Mouse (Mus musculus): ENCODE results near the gene Agap1.
"Not testable (repeated sequence)": the region's sequence is repeated elsewhere in the genome, so short reads cannot be mapped to it uniquely, and the experiment has no call there.

The Agap1 gene

DNA sequence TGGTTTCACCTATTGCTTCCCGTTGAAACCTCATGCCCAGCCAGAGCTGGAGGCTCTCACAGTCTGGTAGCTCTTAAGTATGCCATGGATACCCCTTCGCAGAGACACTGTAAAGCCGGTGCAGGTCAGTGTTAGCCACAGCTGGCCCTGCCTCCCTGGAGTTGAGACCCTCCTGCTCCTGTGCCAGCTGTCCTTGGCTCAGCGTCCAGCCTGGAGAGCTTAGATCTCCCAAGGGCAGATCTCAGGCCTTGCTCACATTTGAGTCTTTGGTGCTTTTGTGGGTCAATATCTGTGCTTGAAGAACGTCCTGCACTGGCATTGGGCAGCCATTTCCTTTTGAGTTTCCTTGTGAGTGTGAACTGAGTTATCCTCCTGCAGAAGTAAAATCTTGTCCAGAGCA lies 7.3 kb downstream of the Agap1 start:
- DNase-seq: no peak

DNA sequence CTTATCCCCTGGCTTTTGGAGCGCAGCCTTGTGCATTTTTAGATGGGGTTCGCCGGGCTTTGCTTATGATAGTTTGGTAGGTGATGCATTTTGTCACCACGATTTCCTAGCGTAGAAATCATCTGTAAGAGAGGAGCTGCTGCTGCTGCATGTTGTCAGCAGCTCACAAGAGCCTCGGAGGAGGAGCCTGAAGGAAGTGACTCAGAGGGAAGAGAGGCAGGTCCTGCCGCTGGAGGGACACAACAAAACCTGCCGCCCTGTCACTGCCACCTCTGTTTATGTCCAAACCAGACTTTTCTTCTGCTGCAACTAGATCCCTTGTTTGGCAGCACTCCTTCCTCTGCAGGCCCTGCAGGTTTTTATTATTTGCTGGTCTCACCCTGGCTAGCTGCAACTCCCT lies 8.5 kb downstream of the Agap1 start:
- no peak for DNase-seq

DNA sequence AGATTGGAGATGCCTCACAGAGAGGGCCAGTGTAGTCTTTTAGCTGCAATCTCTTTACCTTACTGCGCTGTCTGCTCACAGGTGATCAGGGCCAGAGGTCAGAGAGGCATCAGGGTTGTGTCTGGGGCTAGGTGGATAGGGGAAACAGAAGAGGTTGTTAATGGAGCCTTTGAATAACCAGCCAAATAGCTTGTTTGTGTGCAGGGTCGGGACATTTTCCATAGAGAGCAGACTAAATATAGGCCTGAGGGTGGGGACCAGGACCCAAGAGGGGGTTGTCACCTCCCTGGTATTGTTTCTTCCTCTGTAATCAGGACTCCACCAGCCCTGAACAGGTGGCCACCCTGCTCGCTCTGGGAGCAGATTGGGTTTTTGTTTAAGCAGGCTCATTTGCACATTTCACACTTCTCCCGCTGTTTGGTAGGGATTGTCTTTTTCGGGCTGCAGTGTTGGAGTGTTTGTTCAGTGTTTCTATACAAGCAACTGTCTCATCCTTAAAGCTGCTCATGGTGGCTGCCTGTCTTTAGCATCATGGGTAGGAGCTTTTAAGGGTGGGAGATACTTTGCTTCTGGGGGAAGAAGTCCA lies 10.9 kb downstream of the Agap1 start:
- DNase-seq: peak; percentile 48 to 59

DNA sequence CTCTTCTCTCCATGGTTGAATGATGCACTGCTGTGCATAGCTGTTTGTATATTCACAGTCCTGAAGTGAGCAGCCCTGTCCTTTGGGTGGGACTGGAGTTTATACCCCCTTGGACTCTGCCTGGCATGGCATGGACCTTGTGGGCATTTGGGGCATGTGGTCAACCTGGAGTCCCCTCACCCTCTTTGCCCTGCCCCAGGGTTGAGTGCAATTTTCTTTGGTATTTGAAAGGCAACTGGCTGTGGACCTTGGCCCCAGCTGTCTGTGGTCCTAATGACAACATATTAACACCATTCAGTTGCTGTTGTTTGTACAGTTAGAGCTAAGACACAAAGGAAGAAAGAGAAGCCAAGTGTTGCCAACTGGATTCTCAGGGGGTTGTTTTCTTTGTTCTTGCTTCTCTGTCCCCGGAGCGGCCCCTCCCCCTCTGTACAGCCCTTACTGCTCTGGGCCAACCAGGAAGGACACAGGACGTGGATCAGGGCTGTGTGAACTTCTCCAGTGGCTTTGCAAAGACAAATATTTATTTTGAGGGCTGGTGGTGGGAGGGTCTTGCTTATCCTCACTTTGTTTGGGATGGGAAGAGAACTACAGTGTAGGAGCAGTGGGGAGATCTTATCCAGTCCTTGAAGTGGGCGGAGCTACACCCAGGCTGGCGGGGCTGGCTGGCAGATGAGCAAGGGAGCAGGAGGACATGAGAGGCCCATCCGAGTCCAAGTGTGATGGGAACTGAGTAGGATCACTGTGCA lies 12.9 kb downstream of the Agap1 start:
- peak; percentile 8 to 45 for DNase-seq

DNA sequence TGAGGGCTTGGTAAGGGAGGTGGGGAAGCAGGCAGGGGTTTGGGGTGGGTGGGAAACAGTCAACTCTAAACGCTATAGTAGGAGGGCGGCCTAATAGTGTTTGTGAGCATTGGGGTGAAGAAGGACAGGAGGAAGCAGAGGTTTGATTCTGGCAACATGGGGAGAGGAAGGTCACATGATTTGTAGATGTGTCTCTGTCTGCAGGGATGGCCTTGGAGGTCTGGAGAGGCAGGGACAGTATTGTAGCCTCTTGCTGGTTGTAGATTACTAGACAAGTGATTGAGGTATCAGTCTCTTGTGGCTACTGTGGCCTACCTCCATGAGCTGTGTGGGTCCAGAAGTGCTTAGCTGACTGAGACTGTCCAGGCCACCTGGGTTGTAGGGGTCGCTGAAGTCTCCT lies 13.5 kb downstream of the Agap1 start:
- no peak for DNase-seq

DNA sequence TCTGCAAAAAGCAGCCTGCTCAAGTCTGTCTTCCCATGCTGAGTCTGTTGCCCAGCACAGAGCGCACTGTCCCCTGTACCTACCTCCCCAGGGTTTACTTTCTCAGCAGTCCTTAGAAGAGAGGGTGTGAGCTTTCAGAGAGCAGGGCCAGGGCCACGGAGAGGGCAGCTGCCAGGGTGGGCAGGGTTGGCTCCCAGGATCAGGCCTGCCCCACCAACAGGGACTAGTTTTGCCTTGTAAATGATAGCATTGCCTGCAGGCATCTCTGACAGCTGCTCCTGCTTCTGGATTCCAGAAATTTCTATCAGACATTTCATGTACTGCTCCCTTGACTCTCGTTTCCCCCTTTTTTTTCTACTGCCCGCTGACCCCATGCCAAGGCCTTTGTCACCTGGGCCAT lies 16.8 kb downstream of the Agap1 start:
- no peak for DNase-seq

DNA sequence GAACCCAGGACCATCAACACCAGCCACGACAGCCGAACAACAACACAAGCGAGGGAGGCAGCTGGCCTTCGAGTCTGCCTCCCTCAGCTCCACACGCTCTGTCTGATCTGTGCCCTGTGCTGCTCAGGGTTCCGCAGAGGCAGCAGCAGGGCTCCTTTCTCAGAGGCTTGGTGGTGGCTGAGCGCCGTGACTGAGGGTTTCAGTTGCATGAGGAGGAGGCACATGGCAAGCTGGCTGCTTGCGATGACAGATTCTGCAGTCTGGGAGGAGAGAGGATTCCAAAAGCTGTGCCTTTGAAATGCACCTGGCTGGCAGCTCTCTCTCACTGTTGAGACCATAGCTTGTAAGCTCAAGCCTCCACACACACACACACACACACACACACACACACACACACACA lies 17.3 kb downstream of the Agap1 start:
- peak in 1 of 2 experiments; percentile 51 for DNase-seq

DNA sequence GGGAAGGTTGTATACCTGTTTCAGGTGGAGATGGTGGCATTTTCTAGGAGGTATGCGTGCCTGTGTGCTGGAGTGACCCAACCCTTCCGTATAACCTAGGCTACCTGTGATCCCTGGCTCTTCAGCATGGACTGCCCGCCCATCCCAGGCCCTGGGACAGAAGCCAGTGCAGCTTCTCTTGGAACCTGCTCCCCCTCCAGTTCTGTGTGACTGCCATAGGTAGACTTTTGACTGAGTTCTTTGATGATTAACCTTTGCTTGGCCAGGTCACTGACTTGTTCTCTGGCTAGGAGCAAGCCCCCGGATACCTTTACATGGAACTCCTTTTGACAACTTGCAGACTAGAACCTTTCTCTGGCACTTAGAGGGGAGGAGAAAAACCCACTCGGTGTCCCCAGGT lies 19.3 kb downstream of the Agap1 start:
- DNase-seq: peak in 1 of 2 experiments; percentile 56

DNA sequence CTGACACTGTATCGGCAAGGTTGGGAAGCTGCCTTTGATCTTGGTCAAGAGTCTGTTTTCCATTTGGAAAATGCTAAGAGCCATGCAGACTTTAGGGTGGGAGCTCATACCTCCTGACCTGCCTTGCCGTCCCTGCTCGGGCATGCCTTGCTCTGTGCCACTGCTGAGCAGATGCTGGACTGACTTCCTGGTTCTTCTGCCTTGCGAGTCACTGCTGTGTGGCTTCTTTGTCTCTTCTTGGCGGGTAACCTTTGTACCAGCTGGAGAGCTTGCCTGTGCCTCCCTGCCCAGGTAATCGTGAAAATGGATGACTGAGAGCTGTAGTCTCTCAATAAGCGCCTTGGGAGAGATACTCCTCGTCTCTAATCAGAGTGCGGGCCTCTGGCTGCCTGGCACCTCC lies 20.2 kb downstream of the Agap1 start:
- DNase-seq: no peak

DNA sequence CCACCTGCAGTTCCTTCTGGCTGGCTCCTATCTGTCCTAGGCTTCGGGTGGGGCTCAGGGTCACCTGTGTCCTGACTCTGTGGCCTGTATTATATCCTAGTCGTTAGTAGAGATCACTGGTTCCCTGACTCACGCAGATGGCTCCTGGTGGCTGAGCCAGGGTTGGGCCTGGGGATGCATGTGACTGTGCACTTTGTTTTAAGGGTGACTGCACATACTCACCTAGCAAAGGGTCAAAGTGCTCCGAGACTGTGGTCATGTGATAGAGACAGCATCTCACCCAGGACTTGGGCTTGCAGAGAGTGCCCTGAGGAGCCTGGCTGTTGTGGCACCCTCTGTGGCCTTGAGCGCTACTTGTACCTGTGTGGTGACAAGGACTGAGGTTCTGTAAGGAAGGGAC lies 22.4 kb downstream of the Agap1 start:
- no peak for DNase-seq

DNA sequence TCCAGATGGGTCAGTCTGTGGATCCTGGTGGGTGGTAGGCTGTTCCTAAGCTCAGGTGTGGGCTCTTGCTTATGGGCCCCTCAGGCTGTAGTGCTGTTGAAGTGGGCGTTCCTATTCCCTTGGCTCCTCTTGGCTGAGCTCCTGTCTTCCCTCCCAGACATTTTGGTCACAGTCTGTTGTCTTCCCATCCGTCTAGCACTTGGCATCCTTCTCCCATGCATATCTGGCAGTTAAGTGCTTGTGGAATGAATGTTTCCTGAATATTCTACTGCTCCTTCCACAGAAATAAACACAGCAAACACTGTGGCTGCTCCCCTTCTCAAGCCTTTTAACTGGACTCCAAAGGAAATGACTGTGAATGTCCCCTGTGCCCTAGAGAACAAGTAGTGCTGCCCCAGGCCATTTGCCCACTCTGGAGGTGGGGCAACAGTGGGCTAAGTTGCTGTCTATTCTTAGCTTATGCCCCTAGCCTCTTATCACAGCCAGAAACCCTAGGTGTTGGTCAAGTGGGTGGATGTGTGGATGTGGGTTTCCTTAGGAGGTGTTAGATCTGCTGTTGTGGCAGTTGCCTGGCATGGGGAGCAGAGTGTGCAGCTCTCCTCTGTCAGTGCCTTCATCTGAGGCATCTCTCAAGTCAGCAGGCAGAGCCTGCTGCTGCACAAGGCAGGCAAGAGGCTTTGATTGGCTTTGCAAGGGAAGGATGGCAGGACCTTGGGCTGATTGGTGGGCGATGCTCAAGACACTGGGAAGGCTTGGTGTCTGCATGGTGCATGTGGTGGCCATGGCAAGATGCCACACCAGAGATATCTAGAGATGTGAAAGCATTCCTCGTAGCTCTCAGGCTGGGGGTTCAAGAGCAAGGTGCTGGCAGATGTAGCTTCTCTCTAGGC lies 24.2 kb downstream of the Agap1 start:
- no peak for DNase-seq

DNA sequence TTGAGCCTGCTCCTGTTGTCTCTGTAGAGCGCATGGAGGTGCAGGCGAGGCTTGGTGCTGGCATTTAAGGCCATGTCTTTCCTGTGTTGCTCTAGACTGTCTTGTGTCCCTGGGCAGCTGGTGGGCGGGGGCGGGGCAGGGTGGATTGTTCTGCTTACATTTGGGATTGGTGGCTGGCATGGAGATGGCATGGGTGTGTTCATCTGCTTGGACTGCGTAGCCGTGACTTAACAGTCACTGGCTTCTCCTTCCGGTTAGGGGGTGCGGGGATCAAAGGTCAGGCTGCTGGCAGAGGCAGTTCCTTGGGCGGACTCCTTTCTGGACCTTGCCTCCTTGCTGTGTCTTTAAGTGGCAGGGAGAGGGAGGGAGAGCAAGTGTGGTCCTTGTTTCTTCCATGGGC lies 26.5 kb downstream of the Agap1 start:
- DNase-seq: no peak

DNA sequence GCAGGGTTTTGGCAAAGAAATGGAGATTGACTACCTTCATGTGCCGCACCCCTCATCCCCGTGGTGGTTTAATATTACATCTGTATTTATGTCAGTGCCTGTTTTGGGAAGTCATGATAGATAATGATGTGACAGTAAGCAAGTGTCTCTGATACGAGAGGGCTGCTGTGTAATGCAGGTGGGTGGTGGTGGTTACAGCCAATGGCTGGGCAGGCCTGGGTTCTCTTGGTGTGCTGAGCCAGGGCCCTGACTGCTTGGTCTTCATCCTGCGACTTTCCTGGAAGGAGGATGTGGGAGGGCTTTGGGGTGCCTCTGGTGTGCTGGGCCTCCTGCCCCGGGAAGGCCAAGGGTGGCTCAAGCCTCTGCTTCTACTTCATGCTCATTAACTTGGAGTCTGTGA lies 28.2 kb downstream of the Agap1 start:
- no peak for DNase-seq

DNA sequence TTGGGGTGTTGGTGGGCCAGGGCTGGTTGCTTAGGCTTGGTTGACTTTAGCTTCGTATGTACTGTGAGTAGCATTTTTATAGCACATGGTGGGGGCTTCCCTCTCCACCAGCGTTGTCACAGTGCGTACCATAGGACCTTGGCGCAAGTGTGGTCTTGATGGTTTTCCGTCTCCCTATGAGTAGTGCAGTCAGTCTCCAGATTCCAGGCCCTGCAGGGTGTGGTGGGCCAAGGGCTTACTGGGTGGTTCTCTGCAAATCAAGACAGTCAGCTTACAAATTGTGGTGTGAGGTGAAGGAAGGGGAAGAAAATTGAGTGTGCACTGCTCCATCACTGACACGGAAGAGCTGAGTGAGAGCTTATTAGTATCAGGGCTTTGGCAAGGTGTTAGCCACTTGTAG lies 32.3 kb downstream of the Agap1 start:
- DNase-seq: no peak

DNA sequence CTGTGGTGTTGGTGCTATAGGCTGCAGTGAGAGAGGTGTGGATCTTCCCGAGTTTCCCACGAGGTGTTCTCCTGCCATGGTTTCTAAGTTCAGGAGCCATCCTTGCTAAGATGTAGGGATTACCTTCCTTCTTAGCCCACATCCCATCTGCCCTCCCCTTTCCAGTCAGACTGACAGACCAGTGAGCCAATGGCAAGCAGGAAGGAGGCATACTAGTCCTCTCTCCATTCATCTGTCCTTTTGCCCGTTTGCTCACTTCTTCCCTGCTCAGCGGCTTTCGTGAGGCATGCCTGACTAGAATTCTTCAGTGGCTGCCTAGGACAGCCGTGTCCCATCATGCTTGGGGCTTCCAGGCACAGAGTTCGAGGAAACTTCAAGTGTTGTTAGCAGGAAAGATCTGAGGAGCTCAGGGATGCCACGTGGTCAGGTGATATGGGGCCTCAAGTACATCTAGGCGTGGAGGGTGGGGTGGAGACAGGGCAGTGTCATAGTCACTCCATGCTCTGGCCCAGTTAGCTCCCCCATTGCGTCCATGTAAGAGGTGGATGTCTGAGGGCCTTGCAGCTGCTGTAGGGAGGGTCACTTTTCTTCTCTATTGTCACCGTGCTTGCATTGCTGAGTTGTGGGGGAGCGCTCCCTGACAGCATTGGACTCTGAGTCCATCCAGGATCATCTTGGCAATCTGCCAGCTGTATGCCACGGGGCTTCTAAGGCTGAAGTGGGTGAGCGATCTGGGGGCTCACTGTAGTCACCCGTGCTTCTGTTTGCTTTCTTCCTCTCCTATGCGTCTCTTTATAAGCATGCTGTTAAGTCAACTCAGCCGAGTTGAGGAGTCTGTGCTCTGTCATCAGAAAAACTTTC lies 34.7 kb downstream of the Agap1 start:
- DNase-seq: peak in 1 of 2 experiments; percentile 58

DNA sequence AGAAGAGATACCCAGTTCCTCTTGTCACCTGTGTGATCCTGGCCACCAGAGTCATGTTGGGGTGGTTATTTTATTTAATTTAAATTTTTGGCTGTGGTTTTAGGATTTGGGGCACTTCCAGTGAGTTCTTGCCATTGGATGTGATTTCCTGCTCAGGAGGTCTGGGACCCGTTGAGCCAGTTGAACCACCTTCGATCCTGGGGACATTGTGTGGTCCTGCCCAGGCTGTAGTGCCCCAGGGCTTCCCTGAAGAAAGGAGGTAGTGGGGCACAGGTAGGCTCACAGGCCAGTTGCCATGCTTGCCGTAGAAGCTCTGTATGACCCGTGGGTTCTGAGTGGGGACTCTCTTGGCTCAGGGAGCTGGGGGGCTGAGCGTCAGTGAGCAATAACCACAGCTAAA lies 38.6 kb downstream of the Agap1 start:
- DNase-seq: no peak

DNA sequence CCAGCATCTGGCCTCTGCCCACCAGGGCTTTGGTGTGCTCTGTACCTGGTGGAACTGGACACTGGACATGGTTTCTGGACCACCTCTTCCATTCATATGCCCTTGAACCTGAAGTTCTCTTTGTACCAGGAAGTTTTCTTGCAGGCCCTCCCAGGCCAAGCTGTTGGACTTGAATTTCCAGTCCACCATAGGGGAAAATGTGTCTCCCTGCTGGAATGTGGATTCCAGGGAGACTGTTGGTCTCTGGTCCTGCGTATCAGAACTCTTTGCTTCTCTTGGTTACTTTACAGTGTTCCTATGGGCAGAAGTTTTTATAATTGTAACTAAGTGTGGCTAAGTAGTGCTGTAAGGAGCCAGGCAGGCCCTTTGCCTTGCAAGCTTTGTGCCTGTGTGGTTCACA lies 40.2 kb downstream of the Agap1 start:
- DNase-seq: no peak

DNA sequence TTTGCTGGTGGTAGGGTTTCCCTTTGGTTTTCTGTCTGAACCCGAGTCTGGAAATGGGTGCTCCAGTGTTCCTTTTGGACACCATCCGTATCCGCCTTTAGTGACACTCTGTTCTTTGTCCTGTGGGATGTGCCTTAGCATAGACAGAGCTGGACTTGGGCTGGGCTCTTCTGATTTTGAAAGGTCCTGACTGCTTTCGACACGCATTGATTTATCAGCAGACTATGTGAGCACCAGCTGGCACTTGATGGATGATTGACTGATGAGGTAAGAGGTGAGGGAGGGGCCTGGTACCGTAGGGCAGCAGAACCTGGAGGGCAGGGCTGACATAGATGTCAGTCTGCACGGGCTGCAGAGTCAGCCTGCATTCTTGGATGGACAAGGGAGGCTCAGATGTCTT lies 41.6 kb downstream of the Agap1 start:
- DNase-seq: no peak

DNA sequence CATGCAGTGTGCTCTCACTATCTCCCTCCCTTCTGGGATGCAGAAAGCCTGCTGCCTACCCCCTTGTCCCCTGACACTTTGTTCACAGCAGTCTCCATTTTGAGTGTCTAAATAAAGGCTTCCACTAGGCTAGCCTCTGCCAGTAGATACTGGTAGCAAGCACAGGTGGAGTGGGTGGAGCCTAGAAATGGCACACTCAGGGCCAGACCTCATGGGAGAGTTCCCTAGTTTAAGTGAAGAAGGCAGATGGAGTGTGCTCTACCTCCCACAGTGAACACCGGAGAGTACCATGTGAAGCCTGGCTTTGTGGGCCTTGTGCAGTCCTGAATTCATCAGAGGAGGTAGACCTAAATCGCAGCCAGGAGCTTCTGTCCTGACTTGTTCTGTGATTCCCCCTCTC lies 46.3 kb downstream of the Agap1 start:
- DNase-seq: peak; percentile 73 to 80

DNA sequence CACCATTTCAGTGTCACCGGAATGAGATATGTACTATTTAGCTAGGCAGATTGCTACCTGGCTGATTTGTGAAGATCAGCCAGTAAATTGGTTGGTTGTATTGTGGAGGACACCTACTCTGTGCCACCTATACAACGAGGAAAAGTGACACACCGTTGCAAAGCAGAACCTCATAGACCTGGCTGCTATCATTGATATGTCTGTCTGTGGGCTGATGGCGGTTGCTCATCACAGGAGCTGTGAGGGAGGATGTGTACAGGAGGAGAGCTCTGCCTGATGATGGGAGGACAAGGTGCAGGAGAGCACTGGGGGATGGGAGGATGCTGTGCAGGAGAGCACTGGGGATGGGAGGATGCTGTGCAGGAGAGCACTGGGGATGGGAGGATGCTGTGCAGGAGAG lies 46.7 kb downstream of the Agap1 start:
- DNase-seq: peak in 1 of 2 experiments; percentile 45

DNA sequence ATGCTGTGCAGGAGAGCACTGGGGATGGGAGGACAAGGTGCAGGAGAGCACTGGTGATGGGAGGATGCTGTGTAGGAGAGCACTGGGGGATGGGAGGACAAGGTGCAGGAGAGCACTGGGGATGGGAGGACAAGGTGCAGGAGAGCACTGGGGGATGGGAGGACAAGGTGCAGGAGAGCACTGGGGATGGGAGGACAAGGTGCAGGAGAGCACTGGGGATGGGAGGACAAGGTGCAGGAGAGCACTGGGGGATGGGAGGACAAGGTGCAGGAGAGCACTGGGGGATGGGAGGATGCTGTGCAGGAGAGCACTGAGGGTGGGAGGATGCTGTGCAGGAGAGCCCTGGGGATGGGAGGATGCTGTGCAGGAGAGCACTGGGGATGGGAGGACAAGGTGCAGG lies 47.3 kb downstream of the Agap1 start:
- DNase-seq: not testable (repeated sequence)

DNA sequence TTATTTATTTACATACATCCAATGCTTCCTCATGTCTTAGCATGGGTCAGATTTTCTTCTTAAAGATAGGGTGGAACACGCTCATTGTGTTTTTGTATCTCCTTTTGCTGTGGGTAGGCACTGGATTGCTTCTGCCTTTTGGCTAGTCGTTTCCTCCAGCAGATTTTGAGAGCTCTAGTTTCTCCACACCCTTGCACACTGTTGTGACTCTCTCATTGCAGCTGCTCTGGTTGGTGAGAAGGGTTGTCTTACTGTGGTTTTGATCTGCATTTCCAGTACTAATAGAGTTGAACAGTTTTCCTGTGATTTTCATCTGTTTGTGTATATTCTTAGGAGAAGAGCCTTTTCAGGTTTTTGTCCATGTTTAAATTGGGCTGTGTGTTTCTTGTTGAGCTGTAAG lies 54.6 kb downstream of the Agap1 start:
- DNase-seq: no peak

Measured in cerebellum, postnatal 25 days (tissue).